Mouse (Mus musculus): ENCODE measurements at regions not wholly inside any gene's neighbourhood (a gene's known extent, or its start where the extent isn't known, plus 50 kb on each side); places are given as distances from the start of the nearest gene placed in this dataset.
"Not testable (repeated sequence)": the region's sequence is repeated elsewhere in the genome, so short reads cannot be mapped to it uniquely, and the experiment has no call there.

- DNase-seq, result no peak
These were observed 157.5 kb downstream of the Tpra1 start for GRCm38 (mm10) chr6:89059431-89059975.

GRCm38 (mm10) chr6:89064977-89065580, 163.0 kb downstream of the Tpra1 start:
- no peak for DNase-seq

DNA sequence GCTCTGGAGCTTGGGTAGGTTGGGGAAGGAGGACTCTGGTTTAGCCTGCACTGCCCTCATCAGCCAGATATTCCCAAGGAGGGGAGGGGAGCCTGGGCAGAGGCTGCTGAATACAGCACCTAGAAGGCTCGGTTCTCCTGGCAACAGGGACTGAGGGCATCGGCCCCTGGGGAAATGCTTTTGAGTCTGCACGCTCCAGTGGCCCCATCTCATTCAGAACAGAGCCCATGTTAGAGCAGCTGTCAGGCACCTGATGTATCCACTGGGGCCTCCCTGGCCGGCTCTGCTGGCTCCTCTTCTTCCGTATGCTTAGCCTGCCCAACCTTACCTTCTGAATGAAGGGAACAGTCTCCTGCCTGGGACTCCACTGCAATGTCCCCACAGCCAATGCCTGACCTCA, 164.5 kb downstream of the Tpra1 start:
- no peak for DNase-seq

DNA sequence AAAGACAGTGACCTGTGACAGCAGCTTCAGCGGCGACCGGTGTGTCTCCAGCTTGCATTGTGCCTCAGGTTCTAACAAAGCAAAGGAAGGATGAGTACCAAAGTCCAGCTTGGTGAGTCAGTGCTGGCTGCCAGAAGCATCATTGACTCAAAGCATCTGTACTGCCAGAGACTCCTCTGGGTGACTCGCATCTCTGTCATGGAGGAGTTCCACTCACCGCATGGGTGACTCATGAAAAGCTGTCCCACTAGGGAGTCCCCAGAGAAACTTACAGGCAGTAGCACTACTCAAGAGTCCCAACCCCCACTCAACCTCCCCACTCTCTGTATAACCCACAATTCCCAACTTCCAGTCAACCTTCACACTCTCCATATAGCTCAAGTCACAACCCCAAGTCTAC, 166.2 kb downstream of the Tpra1 start:
- no peak for DNase-seq

DNA sequence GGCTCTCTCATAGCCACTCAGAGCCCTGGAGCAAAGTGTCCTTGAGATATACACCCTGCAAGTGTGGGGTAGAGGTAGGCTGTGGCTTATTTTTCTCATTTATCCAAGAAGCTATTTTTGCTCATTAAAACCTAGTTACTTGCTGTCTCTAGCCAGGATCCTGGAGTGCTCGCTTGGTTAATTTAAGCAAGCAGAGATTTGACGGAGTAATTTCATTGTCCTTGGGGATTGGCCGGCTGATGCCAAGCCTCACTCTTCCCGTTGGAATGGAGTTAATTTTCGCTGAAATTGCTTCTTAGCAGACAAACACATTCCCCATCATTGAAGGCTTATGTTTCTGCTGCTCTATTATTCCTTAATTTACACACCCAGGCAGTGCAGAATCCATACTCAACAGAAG, 167.1 kb downstream of the Tpra1 start:
- no peak for DNase-seq

DNA sequence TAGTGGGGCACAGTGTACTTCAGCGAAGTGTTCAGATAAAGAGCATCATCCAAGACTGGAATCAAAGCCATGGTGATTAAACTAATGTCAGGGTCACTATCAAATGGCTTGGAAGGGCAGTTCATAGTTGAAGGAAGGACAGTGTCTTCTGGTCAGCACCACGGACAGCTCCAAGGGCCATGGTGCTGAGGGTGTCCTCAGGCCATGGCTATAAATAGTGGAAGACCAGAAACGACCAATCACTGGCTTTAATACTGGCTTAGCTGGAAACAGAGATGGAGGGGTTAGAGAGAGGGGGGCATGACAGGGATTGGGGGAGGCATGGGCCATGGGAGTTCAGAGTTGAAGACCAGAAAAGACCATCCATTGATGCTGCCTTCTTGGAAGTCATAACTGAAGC, 168.0 kb downstream of the Tpra1 start:
- DNase-seq, result no peak

GRCm38 (mm10) chr6:89071766-89072165, 169.7 kb downstream of the Tpra1 start:
- no peak for DNase-seq

DNA sequence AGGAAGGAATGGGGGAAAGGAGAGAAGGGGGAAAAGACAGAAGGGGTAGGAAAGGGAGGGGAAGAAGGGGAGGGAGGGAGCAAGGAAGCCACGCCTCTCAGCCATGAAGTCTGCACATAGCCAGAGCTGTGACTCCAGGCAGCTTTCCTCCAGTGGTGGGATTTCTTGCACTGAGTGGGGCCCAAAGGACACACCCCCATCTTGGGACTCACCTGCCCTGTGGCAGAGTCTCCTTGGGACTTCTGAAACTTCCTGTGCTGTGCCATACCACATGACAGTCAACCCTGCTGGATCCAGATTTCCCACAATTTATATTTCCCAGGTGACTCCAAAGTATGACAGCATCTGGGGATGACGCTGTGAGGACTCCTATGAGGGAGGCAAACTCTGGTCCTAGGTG, 170.5 kb downstream of the Tpra1 start:
- DNase-seq, result no peak

DNA sequence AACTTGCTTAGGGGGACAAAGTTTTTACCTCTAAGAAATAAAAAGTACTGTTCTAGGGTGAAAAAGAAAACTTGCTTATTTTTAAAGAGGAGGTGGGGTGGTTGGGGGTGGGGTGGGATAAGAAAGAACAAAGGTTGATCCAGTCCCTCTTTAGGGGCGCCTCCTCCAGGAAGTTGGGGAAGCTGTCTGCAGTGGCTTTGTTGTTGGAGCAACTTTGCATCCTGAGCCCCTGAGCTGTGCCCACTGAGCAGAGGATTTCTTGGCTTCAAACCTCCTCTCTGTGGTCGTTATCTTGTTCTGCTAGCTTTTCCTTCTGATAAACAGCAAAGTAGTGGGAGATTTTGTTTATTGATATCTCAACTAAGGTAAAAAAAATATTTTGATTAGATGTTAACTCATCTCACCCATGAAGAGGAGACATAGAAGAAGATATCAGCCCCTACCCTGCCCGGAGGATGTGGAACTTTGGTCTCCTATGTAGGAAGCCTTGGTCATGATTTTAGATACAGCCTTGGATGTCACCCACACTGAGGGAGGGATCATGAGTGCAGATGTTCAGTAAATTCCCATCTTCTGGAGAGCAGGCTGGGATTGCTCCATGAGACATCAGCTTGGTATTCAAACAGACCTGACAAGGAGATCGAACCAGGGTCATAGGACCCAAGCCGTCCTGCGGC, 179.7 kb downstream of the Tpra1 start:
- no peak for DNase-seq

DNA sequence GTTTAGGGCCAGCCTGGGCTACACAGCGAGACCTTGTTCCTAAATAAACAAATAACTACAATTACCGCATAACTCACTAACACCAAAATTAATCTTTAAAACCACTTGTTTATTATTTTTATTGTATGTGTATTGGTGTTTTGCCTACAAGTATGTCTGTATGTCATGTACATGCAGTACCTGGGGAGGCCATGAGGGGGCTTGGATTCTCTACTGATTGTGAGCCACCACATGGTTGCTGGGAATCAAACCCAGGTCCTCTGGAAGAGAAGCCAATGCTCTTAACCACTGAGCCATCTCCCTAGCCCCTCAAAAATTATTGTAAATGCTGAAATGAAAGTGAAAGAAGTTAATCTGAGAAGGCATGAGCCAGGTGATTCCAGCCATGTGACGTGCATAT, 182.4 kb downstream of the Tpra1 start:
- DNase-seq, result no peak

DNA sequence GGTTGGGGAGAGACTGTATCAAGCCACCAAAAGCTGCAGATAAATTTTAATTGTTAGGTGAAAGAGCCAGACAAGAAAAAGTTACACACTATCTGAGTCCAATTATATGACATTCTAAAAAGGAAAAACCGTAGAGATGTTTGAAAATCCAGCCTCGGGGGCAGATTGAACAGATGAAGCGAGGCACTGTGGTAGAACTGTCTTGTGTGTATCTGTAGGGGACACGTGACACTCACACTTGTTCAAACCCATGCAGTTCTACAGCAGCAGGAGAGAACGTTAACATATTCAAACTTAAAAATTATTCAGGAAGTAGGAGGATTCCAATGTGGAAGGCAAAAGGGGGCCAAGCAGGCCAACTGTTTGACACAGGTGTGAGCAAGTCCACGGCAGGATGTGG, 183.1 kb downstream of the Tpra1 start:
- peak; percentile 63 for DNase-seq

DNA sequence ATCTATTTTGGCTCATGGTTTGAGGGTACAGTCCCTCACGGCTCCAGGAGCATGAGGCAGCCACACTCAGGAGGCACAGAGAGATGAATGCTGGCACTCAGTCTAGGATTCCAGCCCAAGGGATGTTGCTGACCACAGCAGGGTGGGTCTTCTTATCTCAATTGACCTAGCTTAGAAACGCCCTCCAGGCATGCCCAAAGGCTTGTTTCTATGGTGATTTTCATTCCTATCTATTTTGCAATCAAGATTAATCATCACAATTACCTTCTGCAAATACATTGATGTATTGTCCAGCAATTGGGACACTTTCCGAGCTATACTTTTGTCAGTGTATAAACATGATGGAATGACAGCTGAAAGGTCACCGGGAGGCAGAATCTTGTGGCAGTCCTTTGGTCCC, 185.6 kb downstream of the Tpra1 start:
- DNase-seq, result no peak

DNA sequence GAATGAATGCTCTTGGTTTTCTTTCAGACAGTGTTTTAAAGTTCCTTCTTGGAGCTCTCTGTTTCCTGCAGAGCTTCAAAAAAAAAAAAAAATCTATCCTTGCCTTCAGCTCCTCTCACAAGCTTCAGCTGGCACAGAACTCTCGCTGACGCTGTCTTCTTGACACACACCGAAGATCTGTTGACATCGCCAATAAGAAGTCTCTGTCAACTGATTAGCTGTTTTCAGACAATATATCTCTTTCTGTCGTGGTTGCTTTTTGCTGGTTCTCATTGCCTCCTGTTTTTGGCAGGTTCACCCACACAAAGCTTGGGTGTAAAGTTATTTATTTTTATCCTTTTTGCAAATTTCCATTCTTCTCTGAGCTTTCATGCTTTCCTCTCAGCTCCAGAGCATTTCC, 188.0 kb downstream of the Tpra1 start:
- DNase-seq, result peak; percentile 15

- DNase-seq, result no peak
These were observed 193.9 kb downstream of the Tpra1 start for GRCm38 (mm10) chr6:89095911-89096310.

DNA sequence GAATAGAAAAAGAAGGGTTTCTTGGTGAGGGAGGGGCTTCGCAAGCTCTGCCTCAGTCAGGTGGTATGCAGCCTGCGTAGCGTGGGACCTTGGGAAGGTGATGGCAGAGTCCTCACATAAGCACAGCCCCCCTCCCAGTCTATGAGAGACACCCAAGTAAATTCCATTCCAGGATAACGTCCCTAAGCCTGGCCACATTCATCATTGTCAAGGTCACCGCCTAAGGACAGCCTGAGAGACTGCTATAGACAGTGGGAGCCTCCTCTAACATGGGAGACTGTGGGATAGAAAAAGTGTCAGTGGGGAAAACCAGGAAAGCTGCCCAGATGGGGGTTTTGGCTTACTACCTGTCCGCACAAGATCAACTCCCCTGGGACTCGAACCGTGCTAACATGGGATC, 195.5 kb downstream of the Tpra1 start:
- DNase-seq, result no peak

- DNase-seq, result no peak
These were observed 217.2 kb downstream of the Tpra1 start for GRCm38 (mm10) chr6:89119241-89119640.

DNA sequence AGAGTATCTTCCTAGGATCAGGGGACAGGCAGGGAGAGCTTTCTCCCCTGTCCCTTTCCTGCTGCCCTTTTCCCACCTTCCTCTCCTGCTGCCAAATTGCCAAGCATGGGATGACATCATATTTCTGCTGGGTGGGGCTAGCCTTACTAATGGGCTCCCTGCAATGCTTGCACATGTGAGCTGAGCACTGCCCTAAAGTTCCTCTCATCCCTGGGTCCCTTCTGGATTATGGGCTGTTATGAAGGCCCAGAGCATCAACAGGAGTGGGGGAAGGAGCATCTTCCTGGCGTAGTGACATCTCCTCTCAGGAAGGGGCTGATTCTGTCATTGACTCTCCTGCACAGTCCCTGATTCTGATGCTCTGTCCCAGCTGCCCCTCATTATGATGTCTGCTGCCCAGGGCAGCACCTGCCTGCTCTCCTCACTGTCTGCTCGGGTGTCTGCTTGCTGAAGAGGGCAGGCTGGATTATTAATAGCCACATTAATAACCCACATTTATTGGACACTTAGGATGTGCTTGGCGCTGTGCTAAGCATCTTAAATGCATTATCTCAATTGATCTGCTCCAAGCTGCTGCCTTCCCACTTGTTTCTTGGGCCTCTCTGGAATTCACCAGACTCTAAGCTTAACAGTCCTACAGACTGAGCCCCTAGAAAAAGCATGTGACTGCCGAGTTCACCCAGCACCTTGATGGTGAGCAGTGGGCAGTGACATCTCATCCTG, 219.1 kb downstream of the Tpra1 start:
- no peak for DNase-seq

GRCm38 (mm10) chr6:89121746-89122070, 219.7 kb downstream of the Tpra1 start:
- no peak for DNase-seq

- DNase-seq, result no peak
These were observed 223.9 kb downstream of the Tpra1 start for GRCm38 (mm10) chr6:89125916-89126315.

GRCm38 (mm10) chr6:89128141-89128540, 226.1 kb downstream of the Tpra1 start:
- not testable (repeated sequence) for DNase-seq

DNA sequence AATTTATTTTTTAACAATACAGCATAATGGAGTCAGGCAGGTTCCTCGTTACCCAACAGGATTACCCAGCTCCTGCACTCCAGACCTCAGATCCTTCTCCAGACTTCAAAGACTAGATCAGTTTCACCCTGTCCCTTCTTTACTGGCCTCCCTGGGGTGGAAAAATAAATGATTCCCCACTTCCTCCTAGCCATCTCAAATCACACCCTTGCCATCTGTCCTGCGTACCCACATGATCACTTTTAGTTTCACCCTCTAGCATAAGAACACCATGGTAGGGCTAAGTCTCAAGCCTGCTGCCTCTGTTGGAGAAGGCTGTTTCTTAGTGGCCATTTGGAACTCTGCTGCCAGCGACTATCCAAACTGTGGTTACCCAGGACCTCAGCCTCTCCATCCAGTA, 222.0 kb downstream of the Plxna1 start:
- DNase-seq, result no peak

DNA sequence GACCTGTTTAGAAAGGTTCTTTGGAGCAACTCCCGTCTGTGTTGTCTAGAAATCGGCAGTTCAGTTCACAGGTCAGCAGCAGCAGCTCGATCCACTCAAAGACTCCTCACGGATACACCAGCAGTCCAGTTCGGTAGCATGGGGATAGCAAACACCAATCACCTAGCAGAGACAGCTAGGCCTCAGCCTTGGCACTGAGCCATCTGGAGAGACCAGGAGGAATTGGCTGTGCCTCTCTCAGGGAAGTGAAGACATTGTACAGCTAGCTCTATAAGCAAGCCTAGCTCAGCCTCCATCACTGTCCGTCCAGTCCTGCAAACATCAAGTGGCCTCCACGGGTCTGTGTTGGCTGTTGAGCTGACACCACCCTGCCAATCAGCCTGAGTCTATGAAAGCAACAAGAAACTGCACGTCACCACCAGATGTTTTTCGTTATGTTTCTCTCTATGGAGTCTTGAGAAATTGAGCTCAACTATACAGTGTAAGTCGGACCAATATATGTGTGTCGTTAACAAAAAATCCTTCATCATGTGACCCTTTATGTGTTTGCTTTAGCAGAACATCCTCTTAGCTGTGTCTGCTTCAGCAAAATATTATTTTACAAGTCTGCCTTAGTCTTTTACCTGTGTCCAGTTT, 209.3 kb downstream of the Plxna1 start:
- DNase-seq, result no peak

DNA sequence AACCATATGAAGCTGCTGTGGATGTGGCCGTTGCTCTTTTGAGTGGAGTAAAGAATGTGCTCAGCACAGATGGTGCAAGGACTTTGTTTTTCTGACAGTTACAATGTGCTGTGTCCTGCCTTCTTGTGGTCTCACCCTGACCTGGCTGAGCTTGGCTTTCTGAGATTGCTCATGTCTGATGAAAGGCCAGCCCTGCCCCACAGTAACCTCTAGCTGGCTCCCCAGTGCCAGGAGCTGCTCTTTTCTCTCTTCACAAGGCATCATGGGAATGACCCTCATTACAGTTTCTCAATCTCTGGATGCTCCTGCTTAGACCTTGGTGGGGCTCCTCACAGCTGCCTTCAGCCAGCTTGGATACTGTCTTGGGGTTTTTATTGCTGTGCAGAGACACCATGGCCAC, 204.9 kb downstream of the Plxna1 start:
- no peak for DNase-seq

DNA sequence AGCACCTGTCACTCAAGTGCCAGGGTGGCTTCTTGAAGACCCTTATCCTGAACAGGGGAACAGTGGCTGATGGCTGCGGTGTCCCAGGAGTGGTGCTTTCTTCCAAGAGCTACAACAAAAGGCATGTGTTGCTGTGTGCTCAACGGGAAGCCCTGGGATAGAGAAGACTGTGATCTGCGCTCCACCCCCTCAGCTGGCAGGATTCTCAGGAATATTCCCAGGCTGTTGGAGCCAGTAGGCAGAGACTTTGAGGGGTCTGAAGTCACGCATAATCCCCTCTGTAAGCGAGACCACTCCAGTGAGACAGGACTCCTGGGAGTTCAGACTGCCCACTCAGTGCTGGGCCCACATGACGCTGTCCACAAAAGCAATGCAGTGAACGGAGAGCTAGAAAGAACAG, 202.4 kb downstream of the Plxna1 start:
- DNase-seq, result peak; percentile 8
